ENCODE assay signal across 20 mouse cellular contexts in the genomic region with DNA sequence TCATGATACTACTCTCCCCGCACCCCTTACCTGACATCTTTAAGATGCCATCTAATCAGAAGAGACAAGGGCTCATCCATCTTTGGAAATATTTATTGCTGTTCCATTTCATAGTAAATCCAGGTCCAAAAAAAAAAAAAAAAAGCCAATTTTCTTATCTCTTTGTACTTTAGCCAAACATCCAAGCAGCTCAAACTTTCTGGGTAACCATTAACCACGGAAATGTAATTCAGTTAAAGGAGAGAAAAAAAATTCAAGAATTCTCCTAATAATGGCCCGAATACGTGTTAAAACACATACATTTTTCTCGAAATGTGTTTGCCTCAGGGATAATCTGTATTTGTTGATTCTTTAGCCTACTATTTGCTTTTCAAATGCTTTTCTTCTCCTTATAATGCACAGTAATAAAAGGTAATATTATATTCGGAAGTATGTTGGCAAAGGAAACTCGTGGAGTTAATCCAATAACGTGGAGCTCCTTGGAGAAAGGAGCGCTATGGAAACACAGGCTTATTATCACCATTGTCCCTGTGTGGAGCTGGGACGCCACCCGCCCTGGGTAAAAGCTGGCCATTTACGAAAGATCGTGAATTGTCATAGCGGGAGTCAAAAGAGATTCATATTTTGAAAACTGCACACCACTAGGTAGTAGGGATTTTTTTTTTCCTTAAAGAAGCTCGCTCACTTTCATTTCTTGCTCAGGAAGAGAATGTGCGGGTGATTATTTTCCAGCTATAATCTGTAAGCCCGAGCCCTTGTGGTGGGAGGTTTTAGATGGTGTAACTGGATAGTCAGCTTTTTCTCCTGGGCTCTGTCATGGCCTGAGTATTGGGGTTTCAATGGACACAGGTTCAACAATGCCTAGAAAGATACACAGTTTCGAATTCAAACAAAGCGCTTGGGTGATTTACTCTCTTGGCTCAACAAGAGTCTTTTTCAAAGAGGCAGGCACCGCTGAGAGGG.
DNase-seq lines count a peak whose midpoint lies in the region; ATAC-seq and TF ChIP-seq lines count a peak whose summit lies in the region.
"Had no signal": no experiment of that assay in that cellular context is flagged by ENCODE, and none has a peak within 500 bp of the region (broad histone marks: within the 10 kb centered on the region; RNA-seq: fewer than 3 reads in every experiment).

No protein-coding gene starts in this region.

- 0 out of 2 replicates have a peak, but pooled peaks cover 3% of the 10 kb centered on the region for H3K27me3 ChIP-seq in hindbrain, postnatal 0 days (ENCODE audit: insufficient read depth, low read length)
- H3K27me3 ChIP-seq in hindbrain, embryonic 14.5 days (ENCODE audit: control insufficient read depth, insufficient read depth, low read length) = no peaks in the 10 kb centered on the region
- H3K27me3 ChIP-seq in lung, embryonic 16.5 days (ENCODE audit: control insufficient read depth, insufficient read depth, low read depth, low read length) = no peaks in the 10 kb centered on the region
- H3K27me3 ChIP-seq in intestine, embryonic 14.5 days (replicated peaks; ENCODE audit: control insufficient read depth, insufficient read depth, low read length) = no peaks in the 10 kb centered on the region
- no peaks in the 10 kb centered on the region for H3K27me3 ChIP-seq in stomach, embryonic 14.5 days (ENCODE audit: control insufficient read depth, insufficient read depth, low read length)
- H3K27me3 ChIP-seq: hindbrain, embryonic 15.5 days; kidney, embryonic 15.5 days; neural tube, embryonic 12.5 days had no signal

- no peaks in the 10 kb centered on the region for H3K36me3 ChIP-seq in hindbrain, postnatal 0 days (ENCODE audit: insufficient read depth, low read length)
- no peaks in the 10 kb centered on the region for H3K36me3 ChIP-seq in hindbrain, embryonic 14.5 days (replicated peaks; ENCODE audit: control insufficient read depth, insufficient read depth)
- H3K36me3 ChIP-seq in lung, embryonic 16.5 days (ENCODE audit: control insufficient read depth, insufficient read depth, low read length) = no peaks in the 10 kb centered on the region
- no peaks in the 10 kb centered on the region for H3K36me3 ChIP-seq in intestine, embryonic 14.5 days (ENCODE audit: control insufficient read depth, insufficient read depth, low read length)
- no peaks in the 10 kb centered on the region for H3K36me3 ChIP-seq in stomach, embryonic 14.5 days (ENCODE audit: control insufficient read depth, insufficient read depth, low read length)
- H3K36me3 ChIP-seq: hindbrain, embryonic 15.5 days; kidney, embryonic 15.5 days; midbrain, embryonic 12.5 days; neural tube, embryonic 12.5 days had no signal

- H3K4me2 ChIP-seq in hindbrain, postnatal 0 days (ENCODE audit: low read depth, low read length) = 0 out of 2 replicates have a peak overlapping the region, but pooled peaks have one; percentile 5
- no peak overlapping the region for H3K4me2 ChIP-seq in hindbrain, embryonic 14.5 days (replicated peaks)
- peak overlapping the region; percentile 48 for H3K4me2 ChIP-seq in lung, embryonic 16.5 days (ENCODE audit: low read depth, low read length)
- peak overlapping the region; percentile 34 for H3K4me2 ChIP-seq in intestine, embryonic 14.5 days (ENCODE audit: low read length)
- H3K4me2 ChIP-seq in stomach, embryonic 14.5 days (replicated peaks; ENCODE audit: low read depth, low read length) = peak overlapping the region; percentile 1; the same call in 1 of the 2 replicates
- H3K4me2 ChIP-seq: hindbrain, embryonic 15.5 days; kidney, embryonic 15.5 days; midbrain, embryonic 12.5 days; neural tube, embryonic 12.5 days had no signal

- H3K4me1 ChIP-seq in hindbrain, postnatal 0 days (ENCODE audit: insufficient read depth, low read length) = 0 out of 2 replicates have a peak, but pooled peaks cover 3% of the 10 kb centered on the region
- H3K4me1 ChIP-seq in hindbrain, embryonic 14.5 days (replicated peaks; ENCODE audit: control insufficient read depth, insufficient read depth, low read length) = peaks cover 9% of the 10 kb centered on the region; the same call in 1 of the 2 replicates
- H3K4me1 ChIP-seq in lung, embryonic 16.5 days (replicated peaks; ENCODE audit: control insufficient read depth, insufficient read depth, low read length) = peaks cover 6% of the 10 kb centered on the region; the same call in 1 of the 2 replicates
- 0 out of 2 replicates have a peak, but pooled peaks cover 3% of the 10 kb centered on the region for H3K4me1 ChIP-seq in intestine, embryonic 14.5 days (replicated peaks; ENCODE audit: control insufficient read depth, insufficient read depth, low read length)
- no peaks in the 10 kb centered on the region for H3K4me1 ChIP-seq in stomach, embryonic 14.5 days (ENCODE audit: control insufficient read depth, insufficient read depth, low read length)

- no peak for TF ChIP-seq CTCF in hindbrain, postnatal 0 days (IDR thresholded peaks at IDR 0.05; ENCODE audit: low read depth)

- ATAC-seq in hindbrain, postnatal 0 days = no peak
- no peak for ATAC-seq in hindbrain, embryonic 14.5 days (ENCODE audit: low FRiP score)
- no peak for ATAC-seq in lung, embryonic 16.5 days (ENCODE audit: low read depth)
- no peak for ATAC-seq in intestine, embryonic 14.5 days (replicated peaks; ENCODE audit: low FRiP score, low TSS enrichment, low read depth)
- no peak for ATAC-seq in stomach, embryonic 14.5 days (ENCODE audit: insufficient number of reproducible peaks, insufficient read depth, low FRiP score, low read depth)
- ATAC-seq: activated CD4-positive, CD25-positive, alpha-beta regulatory T cell, adult 4 months; forebrain, postnatal 0 days had no signal

- no peak overlapping the region for H3K4me3 ChIP-seq in hindbrain, postnatal 0 days (ENCODE audit: low read length)
- no peak overlapping the region for H3K4me3 ChIP-seq in hindbrain, embryonic 14.5 days (replicated peaks; ENCODE audit: low read length)
- peak overlapping the region; percentile 32 for H3K4me3 ChIP-seq in lung, embryonic 16.5 days (ENCODE audit: low read length)
- no peak overlapping the region for H3K4me3 ChIP-seq in intestine, embryonic 14.5 days (ENCODE audit: low read depth, low read length)
- no peak overlapping the region for H3K4me3 ChIP-seq in stomach, embryonic 14.5 days (ENCODE audit: low read depth, low read length)
- H3K4me3 ChIP-seq: hindbrain, embryonic 15.5 days; kidney, embryonic 15.5 days; midbrain, embryonic 12.5 days; neural tube, embryonic 12.5 days had no signal

- 64% methylated on average over 20 of the region's 20 CpGs for WGBS in hindbrain, postnatal 0 days
- WGBS in hindbrain, embryonic 14.5 days = 72% methylated on average over 20 of the region's 20 CpGs
- WGBS in lung, embryonic 16.5 days = 54% methylated on average over 20 of the region's 20 CpGs
- WGBS in intestine, embryonic 14.5 days = 68% methylated on average over 20 of the region's 20 CpGs
- 63% methylated on average over 20 of the region's 20 CpGs for WGBS in stomach, embryonic 14.5 days

- H3K9me3 ChIP-seq in hindbrain, postnatal 0 days (ENCODE audit: low read length) = no peaks in the 10 kb centered on the region
- no peaks in the 10 kb centered on the region for H3K9me3 ChIP-seq in hindbrain, embryonic 14.5 days (ENCODE audit: control insufficient read depth, low read length)
- no peaks in the 10 kb centered on the region for H3K9me3 ChIP-seq in lung, embryonic 16.5 days (ENCODE audit: control insufficient read depth, low read length)
- no peaks in the 10 kb centered on the region for H3K9me3 ChIP-seq in intestine, embryonic 14.5 days (ENCODE audit: control insufficient read depth, low read length)
- H3K9me3 ChIP-seq in stomach, embryonic 14.5 days (ENCODE audit: control insufficient read depth, low read depth, low read length) = no peaks in the 10 kb centered on the region
- H3K9me3 ChIP-seq: hindbrain, embryonic 15.5 days; kidney, embryonic 15.5 days; midbrain, embryonic 12.5 days; neural tube, embryonic 12.5 days had no signal

- H3K9ac ChIP-seq in hindbrain, postnatal 0 days (replicated peaks; ENCODE audit: low read length) = no peak overlapping the region
- no peak overlapping the region for H3K9ac ChIP-seq in hindbrain, embryonic 14.5 days
- no peak overlapping the region for H3K9ac ChIP-seq in lung, embryonic 16.5 days (ENCODE audit: low read length)
- H3K9ac ChIP-seq in intestine, embryonic 14.5 days (ENCODE audit: low read length) = no peak overlapping the region
- no peak overlapping the region for H3K9ac ChIP-seq in stomach, embryonic 14.5 days (replicated peaks; ENCODE audit: low read depth, low read length)
- H3K9ac ChIP-seq: forebrain, postnatal 0 days; hindbrain, embryonic 15.5 days; kidney, embryonic 15.5 days; liver, embryonic 14.5 days; midbrain, embryonic 12.5 days; neural tube, embryonic 12.5 days had no signal

- no peak overlapping the region for H3K27ac ChIP-seq in hindbrain, postnatal 0 days
- H3K27ac ChIP-seq in hindbrain, embryonic 14.5 days = no peak overlapping the region
- H3K27ac ChIP-seq in lung, embryonic 16.5 days (ENCODE audit: low read length) = peak overlapping the region; percentile 60; the same call in 1 of the 2 replicates
- H3K27ac ChIP-seq in intestine, embryonic 14.5 days (ENCODE audit: low read depth) = peak overlapping the region; percentile 77
- peak overlapping the region; percentile 5; the same call in 1 of the 2 replicates for H3K27ac ChIP-seq in stomach, embryonic 14.5 days (ENCODE audit: low read length)
- H3K27ac ChIP-seq: hindbrain, embryonic 15.5 days; kidney, embryonic 15.5 days; liver, embryonic 14.5 days; midbrain, embryonic 12.5 days; neural tube, embryonic 12.5 days had no signal

- DNase-seq in hindbrain, postnatal 0 days (ENCODE audit: low spot score) = no peak
- DNase-seq in hindbrain, embryonic 14.5 days (ENCODE audit: low spot score) = no peak
- no peak for DNase-seq in lung, postnatal 36 days
- no peak for DNase-seq in intestine, embryonic 14.5 days (ENCODE audit: low spot score)
- DNase-seq in cerebellum, postnatal 36 days = no peak
- DNase-seq in cerebellum, adult 8-10 months = no peak
- DNase-seq: adrenal gland, postnatal 25 days; cerebellum, postnatal 10 days; forebrain, postnatal 0 days; gastrocnemius, postnatal 10 days; heart, postnatal 14 days; thymus, postnatal 14 days had no signal

Comparison
In these comparisons a context has a peak if more than half of its experiments do, and no peak if none do; other contexts are left out.
1. H3K27ac ChIP-seq: peak in lung, embryonic 16.5 days (single experiment), intestine, embryonic 14.5 days (single experiment) and stomach, embryonic 14.5 days (single experiment); none in hindbrain, postnatal 0 days (single experiment) and hindbrain, embryonic 14.5 days (single experiment).